Mouse (Mus musculus) hindbrain, embryonic 16.5 days (tissue): ENCODE results near the gene Mfn2. TPM values are rescaled to one million over a fixed set of nuclear protein-coding genes. Genes with fewer than 3 reads are reported as not detected.
A peak's percentile ranks its signal among the peaks of the same experiment; 100 is the strongest.

Source experiments
- ATAC-seq: fragments of 200-750 bp; cut with Nextera tagmentation; 2 replicates; pipeline ENCODE4 v1.8.0; 2017; ENCODE audit warnings: moderate TSS enrichment, moderate library complexity
- H3K27ac ChIP-seq: fragments of 300-500 bp; sonication (generic); 2 replicates; pipeline ENCODE4 v1.5.1; 2014; ENCODE audit warnings: low read depth, mild to moderate bottlenecking, control low read depth, low read length, moderate library complexity
- H3K27me3 ChIP-seq: fragments of 300-500 bp; sonication (generic); replicated peaks from 2 replicates; pipeline ENCODE4 v1.6.1; 2014; ENCODE audit warnings: low read length; ENCODE audit not compliant: control insufficient read depth, insufficient read depth
- H3K36me3 ChIP-seq: fragments of 300-500 bp; sonication (generic); 2 replicates; pipeline ENCODE4 v1.6.1; 2014; ENCODE audit warnings: mild to moderate bottlenecking, low read length, moderate library complexity, mixed read lengths; ENCODE audit not compliant: control insufficient read depth, insufficient read depth
- H3K4me1 ChIP-seq: fragments of 300-500 bp; sonication (generic); 2 replicates; pipeline ENCODE4 v1.6.1; 2014; ENCODE audit warnings: low read depth, low read length; ENCODE audit not compliant: control insufficient read depth, insufficient read depth
- H3K4me2 ChIP-seq: fragments of 300-500 bp; sonication (generic); 2 replicates; pipeline ENCODE4 v1.6.1; 2014; ENCODE audit warnings: mild to moderate bottlenecking, low read length, control low read depth, moderate library complexity
- H3K4me3 ChIP-seq: fragments of 300-500 bp; sonication (generic); 2 replicates; pipeline ENCODE4 v1.5.1; 2014; ENCODE audit warnings: mild to moderate bottlenecking, low read length, control low read depth, moderate library complexity
- H3K9ac ChIP-seq: fragments of 300-500 bp; sonication (generic); 2 replicates; pipeline ENCODE4 v1.6.1; 2014; ENCODE audit warnings: low read depth, mild to moderate bottlenecking, control low read depth, low read length, moderate library complexity
- H3K9me3 ChIP-seq: fragments of 300-500 bp; sonication (generic); 2 replicates; pipeline ENCODE4 v1.6.1; 2014; ENCODE audit warnings: mild to moderate bottlenecking, low read length, moderate library complexity; ENCODE audit not compliant: control insufficient read depth
- WGBS: fragments of 180-500 bp; shearing (Covaris S2); extraction: QIAGEN DNeasy Blood & Tissue Kit; methylation state at CpG from one replicate; pipeline ENCODE4 v1.1.7; 2014; 5-methylcytosine and 5-hydroxymethylcytosine counted together
- polyA plus RNA-seq: library from polyadenylated mRNA; unstranded; fragments of >200 nt; fragmentation: Nextera tagmentation; extraction: Ambion mirVana; gene quantifications from 2 replicates; pipeline ENCODE4 v1.2.1, GENCODE M21; 2015

Gene Mfn2
- polyA plus RNA-seq, result 107 and 115 TPM in 2 replicates

- no peaks in the 10 kb centered on the region for H3K27me3 ChIP-seq
- H3K4me3 ChIP-seq, result peak within 1 kb of the TSS; percentile 85
- ATAC-seq, result peak; percentile 93
- H3K36me3 ChIP-seq, result peaks cover 2% of the 10 kb centered on the region
- peak within 1 kb of the TSS; percentile 90 for H3K9ac ChIP-seq
- H3K4me2 ChIP-seq, result peak within 1 kb of the TSS; percentile 69
- peak within 1 kb of the TSS; percentile 91 for H3K27ac ChIP-seq
- H3K4me1 ChIP-seq, result peaks cover 7% of the 10 kb centered on the region
- H3K9me3 ChIP-seq, result no peaks in the 10 kb centered on the region
- WGBS, result under 1% methylated on average over 56 of the region's 59 CpGs
These were observed at the start of gene Mfn2 for GRCm38 (mm10) chr4:147904313-147905089. Gene Mfn2, minus strand, starts transcription at chr4:147904704.

- 9% methylated on average over 4 of the region's 4 CpGs for WGBS
- ATAC-seq, result no peak
- H3K4me1 ChIP-seq, result no peaks in the 10 kb centered on the region
These were observed 49.1 kb upstream of the Mfn2 start for GRCm38 (mm10) chr4:147953590-147953989.

GRCm38 (mm10) chr4:147947511-147947910 is 43.0 kb upstream of the Mfn2 start:
- no peak overlapping the region for H3K9ac ChIP-seq
- no peak overlapping the region for H3K4me2 ChIP-seq
- H3K27me3 ChIP-seq, result no peaks in the 10 kb centered on the region
- H3K27ac ChIP-seq, result no peak overlapping the region
- H3K4me1 ChIP-seq, result peaks cover 11% of the 10 kb centered on the region
- H3K4me3 ChIP-seq, result no peak overlapping the region
- H3K9me3 ChIP-seq, result no peaks in the 10 kb centered on the region
- 60% methylated on average over 2 of the region's 2 CpGs for WGBS
- H3K36me3 ChIP-seq, result peaks cover 27% of the 10 kb centered on the region
- ATAC-seq, result no peak

More at GRCm38 (mm10) chr4:147953590-147953989, 49.1 kb upstream of the Mfn2 start:
- H3K36me3 ChIP-seq, result peaks cover 3% of the 10 kb centered on the region
- H3K4me2 ChIP-seq, result no peak overlapping the region
- H3K9me3 ChIP-seq, result no peaks in the 10 kb centered on the region
- H3K27me3 ChIP-seq, result no peaks in the 10 kb centered on the region
- no peak overlapping the region for H3K4me3 ChIP-seq
- no peak overlapping the region for H3K9ac ChIP-seq
- no peak overlapping the region for H3K27ac ChIP-seq

GRCm38 (mm10) chr4:147943005-147943404 is 38.5 kb upstream of the Mfn2 start:
- Histone ChIP-seq H3K27me3 (no peaks in the 10 kb centered on the region), H3K27ac (no peak overlapping the region), H3K9me3 (no peaks in the 10 kb centered on the region), H3K4me2 (no peak overlapping the region), H3K9ac (no peak overlapping the region), H3K4me3 (no peak overlapping the region), H3K4me1 (peaks cover 26% of the 10 kb centered on the region), H3K36me3 (peaks cover 24% of the 10 kb centered on the region)
- ATAC-seq, result no peak
- WGBS, result 96% methylated on average over 1 of the region's 1 CpGs

- peaks cover 18% of the 10 kb centered on the region for H3K36me3 ChIP-seq
- H3K4me1 ChIP-seq, result peaks cover 26% of the 10 kb centered on the region
- H3K27me3 ChIP-seq, result no peaks in the 10 kb centered on the region; the same call in 1 of the 2 replicates
- no peaks in the 10 kb centered on the region for H3K9me3 ChIP-seq
- H3K4me2 ChIP-seq, result peak overlapping the region; percentile 99
- peak overlapping the region; percentile 98 for H3K4me3 ChIP-seq
- peak overlapping the region; percentile 93 for H3K9ac ChIP-seq
- H3K27ac ChIP-seq, result peak overlapping the region; percentile 80
- 13% methylated on average over 41 of the region's 88 CpGs for WGBS
- ATAC-seq, result peak; percentile 51
These were observed 36.8 kb upstream of the Mfn2 start for GRCm38 (mm10) chr4:147941045-147942020.

GRCm38 (mm10) chr4:147940576-147941044 is 36.1 kb upstream of the Mfn2 start, which contains the start of gene 2510039O18Rik:
Gene 2510039O18Rik, plus strand, starts transcription at chr4:147940895.
- Histone ChIP-seq H3K9me3 (no peaks in the 10 kb centered on the region), H3K27me3 (no peaks in the 10 kb centered on the region; the same call in 1 of the 2 replicates), H3K27ac (peak within 1 kb of the TSS; percentile 80), H3K4me1 (peaks cover 29% of the 10 kb centered on the region), H3K4me3 (peak within 1 kb of the TSS; percentile 98), H3K4me2 (peak within 1 kb of the TSS; percentile 99), H3K36me3 (peaks cover 11% of the 10 kb centered on the region), H3K9ac (peak within 1 kb of the TSS; percentile 93)
- ATAC-seq, result peak; percentile 64
- under 1% methylated on average over 31 of the region's 35 CpGs for WGBS

GRCm38 (mm10) chr4:147940111-147940510 is 35.6 kb upstream of the Mfn2 start:
- Histone ChIP-seq H3K4me2 (peak overlapping the region; percentile 99), H3K27ac (peak overlapping the region; percentile 64), H3K9ac (no peak overlapping the region), H3K27me3 (no peaks in the 10 kb centered on the region; the same call in 1 of the 2 replicates), H3K36me3 (peaks cover 6% of the 10 kb centered on the region), H3K4me1 (peaks cover 29% of the 10 kb centered on the region), H3K9me3 (no peaks in the 10 kb centered on the region), H3K4me3 (no peak overlapping the region; the same call in 1 of the 2 replicates)
- 32% methylated on average over 9 of the region's 9 CpGs for WGBS
- 0 out of 2 replicates have a peak, but pooled peaks have one; percentile 6 for ATAC-seq

GRCm38 (mm10) chr4:147938148-147939096 is 33.9 kb upstream of the Mfn2 start:
- WGBS, result 73% methylated on average over 14 of the region's 14 CpGs
- Histone ChIP-seq H3K27ac (no peak overlapping the region), H3K4me3 (no peak overlapping the region)

More at GRCm38 (mm10) chr4:147938148-147939096, 33.9 kb upstream of the Mfn2 start:
- Histone ChIP-seq H3K9ac (no peak overlapping the region), H3K36me3 (no peaks in the 10 kb centered on the region), H3K4me2 (no peak overlapping the region), H3K27me3 (no peaks in the 10 kb centered on the region; the same call in 1 of the 2 replicates), H3K9me3 (no peaks in the 10 kb centered on the region), H3K4me1 (peaks cover 27% of the 10 kb centered on the region)
- ATAC-seq, result no peak
